Mouse (Mus musculus): ENCODE measurements around the gene Omp.
A peak's percentile ranks its signal among the peaks of the same experiment; 100 is the strongest.

The Omp gene

DNA sequence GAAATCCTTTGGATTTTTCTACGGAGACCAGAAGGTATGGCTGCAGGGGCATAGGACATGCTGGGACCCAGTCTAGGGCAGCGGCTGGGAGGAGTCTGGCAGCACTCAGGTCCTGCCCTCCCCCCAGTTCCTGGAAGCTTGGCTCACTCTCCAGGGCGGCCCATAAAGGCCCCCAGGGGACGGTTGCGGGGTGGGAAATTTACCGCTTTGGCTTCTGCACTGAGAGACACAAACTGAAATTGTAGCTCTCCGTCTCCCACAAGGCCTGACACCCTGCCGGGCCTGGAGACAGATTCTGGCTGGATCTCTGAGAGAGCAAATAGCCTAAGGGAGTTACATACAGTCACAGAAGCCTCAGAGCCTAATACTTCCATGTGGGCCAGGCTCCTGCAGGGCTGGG is 7.1 kb upstream of the Omp start:
- H3K27me3 ChIP-seq (ENCODE audit: insufficient read depth, low read length): no peaks in the 10 kb centered on the region
- TF ChIP-seq POU5F1 (IDR thresholded peaks at IDR 0.05; ENCODE audit: borderline replicate concordance, low read length) (no peak), NANOG (IDR thresholded peaks at IDR 0.05; ENCODE audit: borderline replicate concordance, low read length) (no peak), CTCF (conservative IDR thresholded peaks at IDR 0.05; ENCODE audit: low read length) (no peak)
- H3K4me3 ChIP-seq (replicated peaks; ENCODE audit: low read length): peak overlapping the region; percentile 24
- peaks cover 29% of the 10 kb centered on the region for H3K36me3 ChIP-seq (ENCODE audit: insufficient read depth, low read length)
- H3K9me3 ChIP-seq (ENCODE audit: low read length): no peaks in the 10 kb centered on the region
- H3K4me1 ChIP-seq (replicated peaks; ENCODE audit: low read depth, low read length): peaks cover 77% of the 10 kb centered on the region

DNA sequence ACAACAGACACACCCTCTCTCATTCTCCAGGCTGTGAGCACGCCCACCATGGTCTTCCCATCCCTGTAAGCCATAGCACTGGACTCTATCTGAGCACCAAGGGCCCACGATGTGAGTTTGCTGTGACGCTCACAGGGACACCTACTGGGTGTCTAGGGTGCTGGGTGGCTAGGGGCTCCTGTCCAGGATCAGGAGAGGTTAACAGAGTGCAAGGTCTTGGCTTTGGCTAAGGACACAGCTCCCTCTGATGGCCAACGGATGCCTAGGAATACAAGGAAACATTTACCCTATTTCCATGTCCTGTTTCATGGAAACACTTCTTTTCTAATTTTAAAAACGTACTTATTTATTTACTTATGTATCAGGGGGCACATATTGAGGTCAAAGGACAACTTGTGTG is 5.2 kb upstream of the Omp start:
- Histone ChIP-seq H3K27me3 (ENCODE audit: insufficient read depth, low read length) (peaks cover 5% of the 10 kb centered on the region; the same call in 1 of the 2 replicates), H3K4me1 (replicated peaks; ENCODE audit: low read depth, low read length) (peaks cover 63% of the 10 kb centered on the region), H3K4me3 (replicated peaks; ENCODE audit: low read length) (no peak overlapping the region), H3K9me3 (ENCODE audit: low read length) (no peaks in the 10 kb centered on the region), H3K36me3 (ENCODE audit: insufficient read depth, low read length) (peaks cover 32% of the 10 kb centered on the region)
- no peak for TF ChIP-seq NANOG (IDR thresholded peaks at IDR 0.05; ENCODE audit: borderline replicate concordance, low read length)
- peak; percentile 21; the same call in 1 of the 2 replicates for TF ChIP-seq CTCF (conservative IDR thresholded peaks at IDR 0.05; ENCODE audit: low read length)
- no peak for TF ChIP-seq POU5F1 (IDR thresholded peaks at IDR 0.05; ENCODE audit: borderline replicate concordance, low read length)

GRCm38 (mm10) chr7:98149802-98150201 is 4.5 kb upstream of the Omp start:
- Histone ChIP-seq H3K9me3 (ENCODE audit: low read length) (no peaks in the 10 kb centered on the region), H3K36me3 (ENCODE audit: insufficient read depth, low read length) (peaks cover 32% of the 10 kb centered on the region), H3K4me1 (replicated peaks; ENCODE audit: low read depth, low read length) (peaks cover 66% of the 10 kb centered on the region), H3K4me3 (replicated peaks; ENCODE audit: low read length) (0 out of 2 replicates have a peak overlapping the region, but pooled peaks have one; percentile 7), H3K27me3 (ENCODE audit: insufficient read depth, low read length) (peaks cover 13% of the 10 kb centered on the region; the same call in 1 of the 2 replicates)
- TF ChIP-seq NANOG (IDR thresholded peaks at IDR 0.05; ENCODE audit: borderline replicate concordance, low read length): no peak
- no peak for TF ChIP-seq POU5F1 (IDR thresholded peaks at IDR 0.05; ENCODE audit: borderline replicate concordance, low read length)
- no peak for TF ChIP-seq CTCF (conservative IDR thresholded peaks at IDR 0.05; ENCODE audit: low read length)

GRCm38 (mm10) chr7:98148721-98149407 is 3.6 kb upstream of the Omp start:
- TF ChIP-seq POU5F1 (IDR thresholded peaks at IDR 0.05; ENCODE audit: borderline replicate concordance, low read length): no peak
- TF ChIP-seq NANOG (IDR thresholded peaks at IDR 0.05; ENCODE audit: borderline replicate concordance, low read length): no peak
- TF ChIP-seq CTCF (conservative IDR thresholded peaks at IDR 0.05; ENCODE audit: low read length): no peak
- Histone ChIP-seq H3K9me3 (ENCODE audit: low read length) (no peaks in the 10 kb centered on the region), H3K4me1 (replicated peaks; ENCODE audit: low read depth, low read length) (peaks cover 69% of the 10 kb centered on the region), H3K27me3 (ENCODE audit: insufficient read depth, low read length) (peaks cover 19% of the 10 kb centered on the region), H3K4me3 (replicated peaks; ENCODE audit: low read length) (no peak overlapping the region), H3K36me3 (ENCODE audit: insufficient read depth, low read length) (peaks cover 29% of the 10 kb centered on the region)

GRCm38 (mm10) chr7:98147766-98148165 is 2.5 kb upstream of the Omp start:
- H3K4me1 ChIP-seq (replicated peaks; ENCODE audit: low read depth, low read length): peaks cover 70% of the 10 kb centered on the region
- H3K4me3 ChIP-seq (replicated peaks; ENCODE audit: low read length): no peak overlapping the region
- H3K27me3 ChIP-seq (ENCODE audit: insufficient read depth, low read length): peaks cover 23% of the 10 kb centered on the region
- no peaks in the 10 kb centered on the region for H3K9me3 ChIP-seq (ENCODE audit: low read length)
- peaks cover 35% of the 10 kb centered on the region for H3K36me3 ChIP-seq (ENCODE audit: insufficient read depth, low read length)
- TF ChIP-seq POU5F1 (IDR thresholded peaks at IDR 0.05; ENCODE audit: borderline replicate concordance, low read length): no peak
- TF ChIP-seq CTCF (conservative IDR thresholded peaks at IDR 0.05; ENCODE audit: low read length): no peak
- TF ChIP-seq NANOG (IDR thresholded peaks at IDR 0.05; ENCODE audit: borderline replicate concordance, low read length): no peak

DNA sequence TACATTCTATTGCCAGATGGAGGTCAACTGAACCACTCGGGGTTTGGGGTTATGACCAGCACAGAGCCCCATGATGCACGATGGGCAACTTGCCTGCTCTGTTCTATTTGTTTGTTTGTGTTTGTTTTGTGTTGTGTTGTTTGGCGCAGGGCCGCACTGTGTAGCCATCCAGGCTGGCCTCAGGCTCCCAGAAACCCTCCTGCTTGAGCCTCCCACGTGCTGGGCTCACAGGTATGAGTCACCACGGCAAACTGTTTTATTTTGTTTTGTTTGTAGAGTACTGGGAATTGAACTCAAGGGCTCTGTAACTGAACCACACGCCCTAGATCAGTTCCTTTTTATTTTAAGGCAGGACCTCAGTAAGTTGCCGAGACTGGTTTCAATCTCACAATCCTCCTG is 1.1 kb upstream of the Omp start:
- TF ChIP-seq CTCF (conservative IDR thresholded peaks at IDR 0.05; ENCODE audit: low read length) (no peak), NANOG (IDR thresholded peaks at IDR 0.05; ENCODE audit: borderline replicate concordance, low read length) (no peak), POU5F1 (IDR thresholded peaks at IDR 0.05; ENCODE audit: borderline replicate concordance, low read length) (no peak)
- H3K4me1 ChIP-seq (replicated peaks; ENCODE audit: low read depth, low read length): peaks cover 66% of the 10 kb centered on the region
- H3K4me3 ChIP-seq (replicated peaks; ENCODE audit: low read length): no peak overlapping the region
- H3K9me3 ChIP-seq (ENCODE audit: low read length): no peaks in the 10 kb centered on the region
- peaks cover 23% of the 10 kb centered on the region for H3K27me3 ChIP-seq (ENCODE audit: insufficient read depth, low read length)
- H3K36me3 ChIP-seq (ENCODE audit: insufficient read depth, low read length): peaks cover 29% of the 10 kb centered on the region

DNA sequence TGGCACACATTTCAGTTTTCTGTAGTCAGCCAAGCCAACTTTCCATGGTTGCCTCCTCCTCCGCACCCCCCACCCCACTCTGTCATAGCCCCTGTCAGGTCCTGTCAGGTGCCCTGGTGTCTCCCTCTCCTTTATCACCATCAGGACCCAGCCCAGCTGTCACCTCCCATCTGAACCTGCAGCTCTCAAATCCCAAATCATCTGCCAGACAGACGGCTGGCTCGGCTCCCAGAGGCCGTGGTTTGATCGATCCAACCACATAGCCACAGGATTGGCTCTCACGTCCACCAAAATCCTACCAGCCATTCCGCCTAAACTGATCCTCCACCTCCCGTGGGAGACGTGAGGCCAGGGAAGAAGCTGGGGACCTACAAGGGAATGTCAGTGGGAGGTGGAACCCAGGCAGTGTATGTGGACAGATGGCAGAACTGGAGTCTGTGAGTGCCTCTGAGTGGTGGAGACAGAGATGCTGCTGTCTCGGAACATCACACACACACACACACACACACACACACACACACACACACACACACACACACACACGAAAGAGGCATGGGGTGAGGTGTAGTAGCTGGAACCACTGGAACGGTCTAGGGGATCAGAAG is 642 bp upstream of the Omp start:
- peaks cover 64% of the 10 kb centered on the region for H3K4me1 ChIP-seq (replicated peaks; ENCODE audit: low read depth, low read length)
- H3K36me3 ChIP-seq (ENCODE audit: insufficient read depth, low read length): peaks cover 26% of the 10 kb centered on the region
- H3K9me3 ChIP-seq (ENCODE audit: low read length): no peaks in the 10 kb centered on the region
- TF ChIP-seq CTCF (conservative IDR thresholded peaks at IDR 0.05; ENCODE audit: low read length) (no peak), NANOG (IDR thresholded peaks at IDR 0.05; ENCODE audit: borderline replicate concordance, low read length) (no peak), POU5F1 (IDR thresholded peaks at IDR 0.05; ENCODE audit: borderline replicate concordance, low read length) (no peak)
- no peak overlapping the region; the same call in 1 of the 2 replicates for H3K4me3 ChIP-seq (replicated peaks; ENCODE audit: low read length)
- peaks cover 23% of the 10 kb centered on the region for H3K27me3 ChIP-seq (ENCODE audit: insufficient read depth, low read length)

- Histone ChIP-seq H3K4me3 (replicated peaks; ENCODE audit: low read length) (no peak overlapping the region), H3K4me1 (replicated peaks; ENCODE audit: low read depth, low read length) (peaks cover 40% of the 10 kb centered on the region), H3K27me3 (ENCODE audit: insufficient read depth, low read length) (peaks cover 23% of the 10 kb centered on the region), H3K36me3 (ENCODE audit: insufficient read depth, low read length) (peaks cover 20% of the 10 kb centered on the region), H3K9me3 (ENCODE audit: low read length) (no peaks in the 10 kb centered on the region)
- TF ChIP-seq NANOG (IDR thresholded peaks at IDR 0.05; ENCODE audit: borderline replicate concordance, low read length): no peak
- TF ChIP-seq CTCF (conservative IDR thresholded peaks at IDR 0.05; ENCODE audit: low read length): no peak
- TF ChIP-seq POU5F1 (IDR thresholded peaks at IDR 0.05; ENCODE audit: borderline replicate concordance, low read length): no peak
Observed at GRCm38 (mm10) chr7:98142648-98143047, 2.7 kb downstream of the Omp start.
